Mouse (Mus musculus) embryo, embryonic 9.5 days (tissue): ENCODE results near the gene Mmp21.
"Not testable (repeated sequence)": the region's sequence is repeated elsewhere in the genome, so short reads cannot be mapped to it uniquely, and the experiment has no call there.

Experiments
- DNase-seq: peaks from one replicate; pipeline ENCODE4 v3.0.0-alpha.2; 2017; ENCODE audit errors: extremely low spot score

Gene Mmp21

DNA sequence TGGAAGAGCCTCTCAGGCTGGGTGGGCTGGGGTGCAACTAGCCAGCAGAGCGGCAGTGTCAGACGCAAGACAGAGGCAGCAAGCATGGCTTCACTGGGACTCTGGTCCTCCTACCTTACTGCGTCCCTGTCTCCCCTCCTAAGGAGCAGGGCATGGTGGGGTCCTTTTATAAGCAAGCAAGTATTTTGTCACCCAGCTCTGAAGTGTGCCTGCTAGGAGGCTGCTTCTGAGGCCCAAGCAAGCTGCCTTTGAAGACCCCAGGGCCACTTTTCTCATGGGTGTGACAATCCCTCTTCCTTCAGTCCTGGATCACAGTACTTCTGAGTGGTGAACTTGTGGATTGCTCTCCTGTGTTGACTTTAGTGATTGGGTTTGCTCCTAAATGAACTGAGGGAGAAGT is at the start of gene Mmp21:
Gene Mmp21 (minus strand): TSS at position 101 of the 400 bp plus-strand sequence.
- DNase-seq = no peak

DNA sequence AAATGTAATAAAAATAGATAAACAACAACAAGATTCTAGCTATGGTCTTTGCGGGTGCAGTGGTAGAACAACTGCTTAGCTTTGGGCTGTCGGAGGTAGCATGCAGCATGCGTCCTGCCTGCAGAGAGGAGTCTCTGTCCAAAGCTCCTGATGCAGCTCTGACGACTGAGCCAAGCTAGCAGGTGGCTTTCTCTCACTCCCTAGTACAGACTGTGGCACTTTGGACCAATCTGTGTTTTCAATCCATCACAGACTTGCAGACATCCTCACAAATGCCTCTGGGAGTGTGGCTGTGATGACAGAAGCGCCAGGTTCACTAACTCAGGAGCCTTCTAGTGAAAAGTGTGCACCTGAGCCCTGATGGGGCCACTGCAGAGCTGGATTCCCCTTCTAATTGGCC is 49.5 kb upstream of the Mmp21 start:
- DNase-seq = no peak

DNA sequence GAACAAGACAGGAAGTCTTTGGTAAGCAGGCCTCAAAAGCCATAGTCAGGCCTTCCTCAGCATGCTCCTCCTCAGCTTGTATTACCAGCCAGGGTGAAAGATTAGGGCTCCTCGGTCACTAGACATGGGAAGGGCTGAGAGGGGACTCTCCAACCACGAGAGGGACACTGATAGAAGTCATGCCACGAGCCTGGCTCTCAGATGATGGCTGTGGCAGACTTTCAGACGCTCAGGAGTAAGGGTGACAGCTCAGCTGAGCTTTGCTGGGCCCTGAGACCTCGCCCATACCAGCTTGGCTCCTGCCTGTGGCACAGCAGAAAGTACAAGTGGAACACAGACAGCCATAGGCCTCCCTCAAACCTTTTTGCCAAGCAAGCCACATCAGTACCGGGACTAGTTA is 47.2 kb upstream of the Mmp21 start:
- DNase-seq = no peak

DNA sequence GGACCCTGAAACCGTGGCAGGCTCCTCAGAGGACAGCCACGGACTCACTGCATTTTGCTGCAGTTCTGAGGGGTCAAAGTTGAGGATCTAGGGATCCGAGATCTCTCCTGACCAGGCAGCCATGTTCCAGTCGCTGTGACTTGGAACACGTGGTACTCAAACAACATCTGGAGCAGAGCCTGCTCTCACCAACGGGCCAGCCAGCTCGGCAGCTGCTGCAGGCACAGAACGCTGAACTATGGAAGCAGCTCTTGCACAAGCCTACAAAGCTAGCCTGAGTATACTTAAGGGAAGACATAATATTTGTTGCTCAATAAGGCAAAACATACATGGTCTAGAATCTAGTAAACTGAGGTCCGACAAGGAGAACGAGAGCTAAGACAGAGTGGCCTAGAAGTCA is 45.7 kb upstream of the Mmp21 start:
- no peak for DNase-seq

DNA sequence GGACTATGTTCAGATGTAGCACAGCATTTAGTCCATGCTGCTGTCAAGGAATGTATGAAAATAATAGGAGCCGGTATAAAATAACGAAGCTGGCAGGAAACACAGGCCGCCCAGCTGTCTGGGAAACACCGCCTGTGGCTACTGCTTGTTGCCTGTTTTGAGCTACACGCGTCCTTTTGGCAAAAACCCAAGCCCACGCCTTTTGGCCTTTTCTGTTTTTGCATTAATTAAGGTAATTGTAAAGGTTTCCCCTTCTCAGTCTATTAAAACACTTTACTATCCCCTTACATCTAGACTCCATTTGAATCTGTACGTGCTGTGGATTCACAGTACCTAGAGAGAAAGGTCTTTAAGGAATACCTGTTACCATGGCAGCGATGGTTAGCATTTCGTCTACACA is 45.0 kb upstream of the Mmp21 start:
- DNase-seq = no peak

DNA sequence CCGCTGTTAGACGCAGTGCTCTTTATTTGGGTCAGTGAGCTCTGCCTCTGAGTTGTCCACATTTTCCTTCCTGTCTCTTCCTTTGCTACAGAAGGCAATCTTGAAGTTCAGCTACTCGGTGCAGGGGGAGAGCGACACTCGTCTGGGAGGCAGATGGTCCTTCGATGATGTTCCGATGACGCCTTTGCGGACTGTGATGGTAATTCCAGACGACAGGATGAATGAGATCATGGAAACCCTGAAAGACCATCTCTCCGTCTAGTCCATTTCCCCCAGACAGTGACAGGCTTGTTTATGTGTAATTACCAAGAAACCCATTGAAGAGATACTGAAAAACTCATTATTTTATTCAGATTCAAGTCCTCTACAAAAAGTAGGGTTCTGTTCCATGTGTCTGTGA is 40.8 kb upstream of the Mmp21 start:
- no peak for DNase-seq

DNA sequence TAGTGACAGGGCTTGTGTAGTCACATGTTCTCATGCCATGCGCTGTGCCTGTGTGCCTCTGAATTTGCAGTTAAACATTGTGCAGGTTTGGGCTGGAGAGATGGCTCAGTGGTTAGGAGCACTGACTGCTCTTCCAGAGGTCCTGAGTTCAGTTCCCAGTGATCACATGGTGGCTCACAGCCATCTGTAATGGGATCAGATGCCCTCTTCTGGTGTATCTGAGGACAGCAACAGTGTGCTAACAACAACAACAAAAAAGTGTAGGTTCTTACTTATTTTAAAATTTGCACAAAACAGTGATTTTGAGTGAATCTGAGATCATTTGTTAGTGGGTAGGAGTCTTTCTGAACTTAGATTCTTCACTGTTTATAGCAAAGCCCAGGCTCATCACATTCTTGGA is 38.7 kb upstream of the Mmp21 start:
- DNase-seq = no peak

DNA sequence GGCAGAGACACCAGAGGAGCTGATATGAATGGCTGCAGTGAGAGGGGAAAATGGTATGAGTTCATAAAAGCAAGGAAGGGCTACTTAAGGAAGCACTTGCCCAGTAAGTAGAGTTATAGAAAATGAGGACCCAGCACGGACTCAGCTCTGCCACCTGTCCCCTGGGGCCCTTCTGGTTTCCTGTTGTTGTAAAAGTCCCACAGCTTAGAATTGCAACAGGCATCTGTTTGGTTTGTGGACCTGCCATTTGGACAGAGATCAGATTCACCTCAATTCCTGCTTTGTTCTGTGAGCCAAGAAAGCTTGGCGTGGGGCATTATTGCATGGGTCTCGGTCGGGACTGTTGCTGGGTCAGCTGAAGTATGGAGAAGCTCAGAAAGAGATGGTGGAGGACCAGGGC is 35.5 kb upstream of the Mmp21 start:
- DNase-seq = no peak

DNA sequence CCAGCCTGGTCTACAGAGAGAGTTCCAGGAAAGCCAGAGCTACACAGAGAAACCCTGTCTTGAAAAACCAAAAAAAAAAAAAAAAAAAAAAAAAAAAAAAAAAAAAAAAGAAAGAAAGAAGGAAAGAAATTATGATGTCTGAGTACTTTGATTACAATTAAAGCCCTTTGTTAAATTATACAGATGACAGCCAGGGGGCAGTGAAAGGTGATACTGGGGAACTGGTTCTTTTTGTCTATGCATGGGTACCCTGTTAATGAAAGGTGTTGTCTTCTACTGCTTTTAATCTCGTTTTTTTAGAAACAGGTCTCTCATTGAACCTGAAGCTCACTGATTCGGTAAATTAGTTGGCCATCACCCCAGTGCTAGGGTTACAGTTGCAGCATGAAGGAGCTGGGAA is 27.4 kb upstream of the Mmp21 start:
- no peak for DNase-seq

DNA sequence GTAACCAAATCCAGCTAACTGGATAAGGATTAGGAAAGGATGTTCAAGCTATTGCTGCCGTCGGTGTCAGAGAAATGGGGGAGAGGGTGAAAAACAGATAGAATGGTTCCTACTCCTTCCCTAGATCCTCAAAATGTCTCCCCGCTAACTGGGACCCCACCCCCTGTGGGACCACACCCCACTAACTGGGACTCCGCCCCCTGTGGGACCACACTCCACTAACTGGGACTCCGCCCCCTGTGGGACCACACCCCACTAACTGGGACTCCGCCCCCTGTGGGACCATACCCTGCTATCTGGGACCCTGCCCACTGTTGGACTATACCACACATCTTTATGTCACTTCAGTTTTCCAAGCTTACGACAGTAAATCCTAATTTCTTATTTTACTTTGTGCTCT is 24.0 kb upstream of the Mmp21 start:
- no peak for DNase-seq

DNA sequence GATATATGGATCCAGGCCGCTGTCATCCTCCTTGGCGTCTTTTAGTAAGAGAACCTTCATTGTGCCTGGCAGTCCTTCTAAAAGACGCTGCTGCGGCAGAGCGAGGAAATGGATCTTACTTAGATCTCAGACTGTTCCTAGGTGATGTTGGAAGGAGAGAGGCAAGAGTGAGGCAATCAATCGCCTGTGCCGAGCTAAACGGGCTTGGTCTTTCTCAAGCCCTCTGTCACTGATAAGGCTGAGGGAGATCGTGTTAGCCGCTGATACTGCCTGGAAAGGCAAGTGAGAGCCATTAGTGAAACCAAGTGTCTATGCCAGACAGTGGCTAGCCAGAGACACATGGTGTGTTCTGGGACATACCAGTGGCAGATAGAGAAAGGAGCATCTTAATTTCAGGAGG is 22.5 kb upstream of the Mmp21 start:
- DNase-seq = no peak

DNA sequence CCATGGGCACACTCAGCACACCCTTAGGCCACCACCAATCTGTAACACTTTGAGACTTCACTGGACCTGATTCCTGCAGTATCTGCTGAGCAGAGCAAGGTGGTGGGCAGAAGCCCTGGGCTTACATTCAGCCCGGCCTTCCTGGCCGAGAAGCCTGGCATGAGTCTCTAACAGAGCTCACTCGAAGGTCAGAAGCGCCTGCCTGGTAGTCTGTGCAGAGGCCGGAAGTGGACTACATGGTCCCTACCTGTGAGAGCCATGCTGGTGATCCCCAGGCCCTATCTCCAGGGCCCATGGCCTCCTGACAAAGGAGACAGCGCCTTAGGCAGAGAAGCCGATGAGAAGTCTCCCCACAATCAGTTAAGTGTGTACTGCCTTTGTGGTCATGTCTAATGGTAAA is 21.5 kb upstream of the Mmp21 start:
- no peak for DNase-seq

DNA sequence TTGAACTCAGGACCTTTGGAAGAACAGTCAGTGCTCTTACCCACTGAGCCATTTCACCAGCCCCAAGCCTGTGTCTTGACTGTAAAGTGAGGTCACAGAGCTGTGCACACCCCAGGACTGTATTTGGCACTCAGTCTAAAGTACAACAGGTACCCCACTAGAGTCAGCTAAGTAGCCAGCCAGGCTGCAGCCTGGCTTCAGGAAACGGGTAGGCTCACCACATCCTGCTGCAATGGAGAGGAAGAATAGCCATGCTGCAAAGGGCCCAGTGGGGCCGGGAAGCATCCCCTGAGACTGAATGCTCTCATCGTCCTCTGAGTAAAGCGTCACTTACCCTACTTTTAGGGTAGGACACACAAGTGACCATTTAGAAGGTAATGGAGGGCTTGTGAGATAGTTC is 20.0 kb upstream of the Mmp21 start:
- no peak for DNase-seq

DNA sequence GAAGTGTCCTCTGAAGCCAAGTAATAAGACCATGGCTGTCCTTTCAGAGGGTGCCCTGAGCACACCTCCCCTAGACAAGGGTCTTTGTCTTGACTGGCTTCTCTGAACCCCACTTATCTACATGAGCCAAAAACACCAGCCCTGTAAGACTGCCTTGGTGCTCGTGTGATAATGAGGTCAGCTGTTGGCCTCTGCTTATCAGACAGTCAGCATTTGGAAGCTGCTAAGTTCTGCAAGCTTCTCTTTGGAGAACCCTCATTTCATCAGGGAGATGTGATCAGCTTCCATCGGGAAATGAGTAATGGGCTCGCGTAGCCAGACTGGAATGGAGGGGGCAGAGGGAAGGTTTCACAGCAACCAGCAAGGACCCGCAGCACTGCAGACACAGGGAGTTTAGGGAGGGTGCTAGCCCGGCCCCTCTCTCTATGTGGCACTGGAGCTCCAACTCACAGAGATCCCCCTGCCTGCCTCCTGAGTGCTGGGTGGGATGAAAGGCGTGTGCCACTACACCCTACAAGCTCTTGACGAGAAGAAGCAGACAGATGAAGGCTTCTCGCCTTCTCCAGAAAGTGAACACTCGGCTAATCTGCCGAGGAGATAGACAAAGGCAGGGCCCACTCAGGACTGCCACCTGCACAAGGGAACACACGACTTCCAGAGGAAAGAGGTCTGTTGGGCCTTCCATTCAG is 18.3 kb upstream of the Mmp21 start:
- no peak for DNase-seq

DNA sequence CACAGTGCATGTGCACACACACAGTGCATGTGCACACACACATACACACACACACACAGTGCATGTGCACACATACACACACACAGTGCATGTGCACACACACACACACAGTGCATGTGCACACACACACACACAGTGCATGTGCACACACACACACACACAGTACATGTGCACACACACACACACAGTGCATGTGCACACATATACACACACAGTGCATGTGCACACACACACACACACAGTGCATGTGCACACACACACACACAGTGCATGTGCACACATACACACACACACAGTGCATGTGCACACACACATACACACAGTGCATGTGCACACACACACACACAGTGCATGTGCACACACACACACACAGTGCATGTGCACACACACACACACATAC is 5.8 kb upstream of the Mmp21 start:
- DNase-seq = not testable (repeated sequence)

DNA sequence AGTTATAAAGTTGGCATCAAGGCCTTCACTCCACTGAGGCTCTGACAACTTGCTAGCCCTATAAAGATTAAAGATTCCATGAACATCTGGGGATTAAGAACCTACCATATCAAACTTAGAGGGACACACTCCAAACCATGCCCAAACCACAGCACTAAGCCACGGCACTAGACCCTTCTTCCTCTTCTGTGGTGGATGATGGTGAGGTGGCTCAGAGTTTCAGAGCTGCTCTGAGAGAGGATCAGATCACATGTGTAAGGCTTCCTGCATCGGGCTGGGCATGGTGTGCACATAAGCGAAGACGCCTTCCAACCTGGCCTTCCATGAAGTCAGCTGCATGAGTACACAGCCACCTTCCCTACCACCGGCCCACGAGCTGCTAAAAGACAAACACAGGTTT is 4.8 kb upstream of the Mmp21 start:
- DNase-seq = no peak

DNA sequence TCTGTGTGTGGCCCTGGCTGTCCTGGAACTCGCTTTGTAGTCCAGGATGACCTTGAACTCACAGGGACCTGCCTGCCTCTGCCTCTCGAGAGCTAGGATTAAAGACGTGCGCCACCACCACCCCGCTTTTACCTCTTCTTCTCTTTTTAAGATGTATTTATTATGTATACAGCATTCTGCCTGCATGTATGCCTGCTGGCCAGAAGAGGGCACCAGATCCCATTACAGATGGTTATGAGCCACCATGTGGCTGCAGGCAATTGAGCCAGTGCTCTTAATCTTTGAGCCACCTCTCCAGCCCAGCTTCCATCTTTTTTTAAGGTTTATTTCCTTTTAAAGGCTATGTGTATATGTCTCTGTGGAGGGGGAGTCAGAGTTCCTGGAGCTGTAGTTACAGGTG is 4.2 kb upstream of the Mmp21 start:
- DNase-seq = no peak

DNA sequence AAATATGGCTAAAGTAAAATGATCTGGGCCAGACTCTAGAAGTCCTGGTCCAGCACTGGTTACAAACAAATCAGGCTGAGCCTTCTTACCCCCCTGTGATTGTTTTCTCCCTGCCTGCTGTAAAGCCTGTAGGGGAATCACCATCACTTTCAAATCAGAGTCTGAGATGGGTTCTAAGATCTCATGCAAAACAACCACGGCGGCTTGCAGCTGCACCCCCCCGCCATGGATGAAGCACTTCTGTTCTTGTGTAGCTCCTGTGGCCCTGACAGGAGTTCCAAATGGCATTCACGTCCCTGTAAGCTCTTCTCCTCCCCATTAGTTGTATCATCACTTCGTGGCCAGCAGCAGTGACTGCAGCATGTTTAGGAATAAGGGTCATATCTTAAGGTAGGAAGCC is 3.8 kb upstream of the Mmp21 start:
- no peak for DNase-seq

DNA sequence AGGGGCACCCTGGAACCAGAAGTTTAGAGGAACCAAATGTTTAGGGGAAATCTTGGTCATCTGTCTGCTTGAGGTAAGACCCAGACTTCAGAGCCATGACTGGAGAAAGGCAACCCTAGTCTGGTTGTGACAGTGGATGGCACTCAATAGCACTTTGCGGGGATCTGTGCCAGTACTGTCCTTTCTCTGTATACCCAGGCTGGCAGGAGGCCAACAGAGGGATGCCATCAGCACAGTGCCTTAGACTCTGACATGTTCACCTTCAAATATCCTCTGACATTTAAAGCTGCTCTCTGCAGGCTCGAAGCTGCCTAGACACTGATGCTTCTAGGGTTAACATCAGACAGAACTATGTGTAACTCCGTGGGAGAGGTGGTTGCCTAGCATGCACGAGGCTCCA is 422 bp downstream of the Mmp21 start:
- DNase-seq = no peak

DNA sequence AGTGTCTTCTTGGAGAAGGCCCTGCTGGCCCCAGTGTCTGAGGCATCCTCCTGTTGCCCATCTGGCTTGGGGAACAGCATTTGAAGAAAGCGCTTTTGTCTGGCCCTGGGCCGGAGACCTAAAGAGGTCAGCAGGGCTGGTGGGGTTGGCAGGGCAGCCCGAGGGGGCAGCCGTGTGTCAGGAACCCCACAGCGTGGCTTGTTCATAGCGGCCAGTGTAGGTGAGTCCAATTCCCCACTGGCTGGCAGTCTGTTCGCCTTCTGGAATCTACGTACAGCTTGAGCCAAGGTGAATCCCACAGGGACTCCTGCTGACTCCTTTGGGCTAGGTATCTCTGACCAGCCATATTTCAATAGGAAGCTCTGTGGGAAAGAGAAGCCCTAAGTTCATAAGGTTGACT is 1.1 kb downstream of the Mmp21 start:
- no peak for DNase-seq

DNA sequence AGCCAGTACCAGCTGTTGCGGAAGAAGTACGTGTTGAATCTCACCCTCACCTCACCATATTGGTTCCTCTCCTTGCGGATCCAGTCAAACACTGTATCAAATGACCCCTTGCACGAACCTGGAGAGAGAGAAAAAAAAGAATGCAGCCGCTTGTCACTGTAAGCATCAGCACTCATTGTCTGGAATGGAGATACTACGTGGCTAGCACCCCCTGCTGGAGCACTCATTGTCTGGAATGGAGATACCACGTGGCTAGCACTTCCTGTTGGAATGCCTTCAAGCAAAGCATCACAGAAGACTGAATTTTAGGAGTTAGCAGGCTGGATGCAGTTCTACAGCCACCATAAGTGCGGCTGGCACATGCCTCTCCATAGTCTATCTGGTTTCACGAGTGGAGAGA is 3.9 kb downstream of the Mmp21 start:
- no peak for DNase-seq

DNA sequence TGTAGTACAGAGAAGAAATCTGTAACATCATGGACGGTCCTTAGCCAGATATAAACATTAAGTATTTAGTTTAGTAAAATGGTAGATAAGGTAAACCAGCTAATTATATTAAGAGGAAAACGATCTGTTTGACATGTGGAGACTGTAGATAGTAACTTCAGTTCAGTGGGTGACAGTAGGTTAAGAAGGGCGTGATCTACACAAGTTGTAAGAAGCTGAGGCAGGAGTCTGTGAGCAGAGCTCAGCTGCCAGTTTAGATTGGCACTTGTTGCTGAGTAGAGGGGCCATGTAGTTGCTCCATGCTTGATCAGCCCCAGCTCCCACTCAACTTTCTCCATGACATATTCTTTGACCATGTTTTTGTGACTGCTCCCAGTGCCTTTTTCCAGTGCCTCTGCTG is 9.0 kb downstream of the Mmp21 start:
- DNase-seq = no peak

DNA sequence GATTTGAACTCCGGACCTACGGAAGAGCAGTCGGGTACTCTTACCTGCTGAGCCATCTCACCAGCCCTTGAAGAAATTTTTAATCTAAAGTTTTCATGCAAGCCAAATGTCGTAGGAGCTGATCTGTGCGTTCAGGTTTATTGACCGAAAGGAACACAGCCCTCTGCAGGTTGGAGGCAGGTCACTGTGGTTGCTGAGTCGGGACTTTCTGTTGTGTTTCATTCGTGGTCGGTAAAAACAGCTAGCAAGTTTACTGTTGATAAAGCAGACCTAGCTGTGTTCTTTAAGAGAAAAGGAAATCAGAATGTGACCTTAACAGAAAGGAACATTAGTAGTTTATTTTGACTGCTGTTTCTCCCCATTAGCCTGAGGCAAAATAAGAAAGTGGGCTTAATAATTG is 9.9 kb downstream of the Mmp21 start:
- no peak for DNase-seq

DNA sequence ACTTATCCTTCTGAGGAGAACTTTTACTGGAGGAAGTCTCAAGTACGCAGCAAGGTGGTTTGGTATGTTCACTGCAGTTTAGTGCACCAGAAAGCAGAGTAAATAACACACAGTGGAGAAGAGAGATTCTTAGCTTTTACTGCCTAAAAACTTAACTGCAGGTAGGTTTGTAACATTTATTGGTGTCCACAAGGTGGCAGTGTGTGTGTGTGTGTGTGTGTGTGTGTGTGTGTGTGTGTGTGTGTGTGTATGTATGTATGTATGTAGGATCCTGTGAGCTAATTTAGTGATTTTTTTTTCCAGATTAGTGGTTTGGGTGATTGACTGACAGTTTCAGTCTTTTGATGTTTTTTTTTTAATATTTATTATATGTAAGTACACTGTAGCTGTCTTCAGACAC is 10.8 kb downstream of the Mmp21 start:
- no peak for DNase-seq

DNA sequence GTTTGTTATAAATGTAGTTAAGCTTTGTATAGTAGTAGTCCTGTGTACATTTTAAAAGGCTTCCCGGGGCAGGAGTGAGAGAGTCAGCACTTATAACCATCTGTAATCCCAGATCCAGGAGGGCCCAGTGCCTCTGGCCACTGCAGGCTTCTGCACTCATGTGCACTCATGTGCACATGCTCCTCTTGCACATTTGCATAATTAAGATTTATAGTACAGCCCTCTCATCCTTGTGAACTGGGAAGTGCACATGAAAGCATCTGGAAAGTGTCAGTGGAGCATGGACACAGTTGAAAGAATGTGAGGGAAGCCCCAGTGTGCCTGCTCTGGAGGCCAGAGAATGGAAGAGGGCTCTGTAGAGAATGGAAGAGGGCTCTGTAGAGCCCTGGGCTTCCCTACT is 17.4 kb downstream of the Mmp21 start:
- no peak for DNase-seq
